Mouse (Mus musculus) heart, embryonic 14.5 days (tissue): ENCODE data around the gene Mecp2. TPM values are rescaled to one million over a fixed set of nuclear protein-coding genes. Genes with fewer than 3 reads are reported as not detected.

Experiments
- ATAC-seq: fragments of 200-750 bp; cut with Nextera tagmentation; 2 replicates; pipeline ENCODE4 v1.8.0; 2017; ENCODE audit warnings: low read depth, moderate TSS enrichment; ENCODE audit not compliant: insufficient number of reproducible peaks, insufficient read depth, low FRiP score
- H3K27ac ChIP-seq, 2 experiments: fragments of 200-500 bp in 1 of 2; fragments of 300-500 bp in 1 of 2; sonication (generic) in 1 of 2; replicated peaks in 1 of 2; 2 replicates each; pipeline ENCODE4 v1.5.1; 2012 to 2014; ENCODE audit warnings: low read depth in 2 of 2, low read length in 2 of 2, control low read depth in 1 of 2, mild to moderate bottlenecking in 1 of 2, mixed read lengths in 1 of 2; ENCODE audit not compliant: control insufficient read depth in 1 of 2, insufficient read depth in 1 of 2
- H3K27me3 ChIP-seq: fragments of 300-500 bp; sonication (generic); 2 replicates; pipeline ENCODE4 v1.6.1; 2014; ENCODE audit warnings: mild to moderate bottlenecking, low read length, control low read depth; ENCODE audit not compliant: control insufficient read depth, insufficient read depth
- H3K36me3 ChIP-seq: fragments of 300-500 bp; sonication (generic); 2 replicates; pipeline ENCODE4 v1.6.1; 2014; ENCODE audit warnings: mild to moderate bottlenecking, control low read depth, low read length, mixed read lengths; ENCODE audit not compliant: control insufficient read depth, insufficient read depth
- H3K4me1 ChIP-seq, 2 experiments: fragments of 200-500 bp in 1 of 2; fragments of 300-500 bp in 1 of 2; sonication (generic) in 1 of 2; 2 replicates each; pipeline ENCODE4 v1.6.1; 2012 to 2014; ENCODE audit warnings: low read length in 2 of 2, control low read depth in 1 of 2, mixed read lengths in 1 of 2; ENCODE audit not compliant: control insufficient read depth in 2 of 2, insufficient read depth in 2 of 2
- H3K4me2 ChIP-seq: fragments of 300-500 bp; sonication (generic); 2 replicates; pipeline ENCODE4 v1.6.1; 2014; ENCODE audit warnings: mild to moderate bottlenecking, low read length
- H3K4me3 ChIP-seq, 2 experiments: fragments of 200-500 bp in 1 of 2; fragments of 300-500 bp in 1 of 2; sonication (generic) in 1 of 2; 2 replicates each; pipeline ENCODE4 v1.5.1; 2012 to 2014; ENCODE audit warnings: low read length in 2 of 2, mild to moderate bottlenecking in 2 of 2, control low read depth in 1 of 2, low read depth in 1 of 2, moderate library complexity in 1 of 2; ENCODE audit not compliant: control insufficient read depth in 1 of 2, insufficient read depth in 1 of 2
- H3K9ac ChIP-seq: fragments of 300-500 bp; sonication (generic); 2 replicates; pipeline ENCODE4 v1.6.1; 2014; ENCODE audit warnings: mild to moderate bottlenecking, low read length
- H3K9me3 ChIP-seq: fragments of 300-500 bp; sonication (generic); 2 replicates; pipeline ENCODE4 v1.6.1; 2016; ENCODE audit warnings: low read length, control low read depth; ENCODE audit not compliant: control insufficient read depth
- WGBS: fragments of 180-500 bp; shearing (Covaris S2); extraction: QIAGEN DNeasy Blood & Tissue Kit; methylation state at CpG from one replicate; pipeline ENCODE4 v1.1.7; 2014; 5-methylcytosine and 5-hydroxymethylcytosine counted together
- polyA plus RNA-seq: library from polyadenylated mRNA; unstranded; fragments of >200 nt; fragmentation: Nextera tagmentation; extraction: Ambion mirVana; gene quantifications from 2 replicates; pipeline ENCODE4 v1.2.1, GENCODE M21; 2014

Gene Mecp2
- polyA plus RNA-seq, 1 experiment from 2014 or later = 10.9 TPM

DNA sequence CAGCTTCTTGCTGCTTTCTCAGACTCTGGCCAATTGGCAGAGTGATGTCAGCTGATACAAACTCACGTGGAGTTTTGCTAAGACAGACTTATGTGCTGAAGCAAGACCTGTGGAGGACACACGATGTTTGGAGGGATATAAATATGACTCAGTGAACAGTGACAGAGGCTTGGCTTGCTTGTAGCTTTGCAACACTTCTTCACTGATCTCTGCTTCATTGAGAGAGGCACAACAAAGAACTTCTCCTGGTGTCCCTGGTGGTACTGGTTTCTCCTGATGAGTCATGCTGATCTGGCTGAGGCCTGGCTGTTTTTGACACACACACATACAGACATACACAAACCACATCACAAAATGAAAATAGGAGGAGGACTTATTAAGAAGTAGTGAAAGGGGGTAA lies 29.2 kb downstream of the Mecp2 start:
- Histone ChIP-seq H3K36me3 (no peaks in the 10 kb centered on the region), H3K4me3 (no peak overlapping the region), H3K9ac (no peak overlapping the region), H3K27ac (no peak overlapping the region), H3K9me3 (no peaks in the 10 kb centered on the region), H3K4me1 (peaks cover 0 to 9% of the 10 kb centered on the region in 2 experiments; a peak in 3 of 4 replicates), H3K27me3 (no peaks in the 10 kb centered on the region), H3K4me2 (no peak overlapping the region)
- no peak for ATAC-seq
- WGBS = 43% methylated on average over 2 of the region's 2 CpGs

- peak overlapping the region; percentile 34; the same call in 1 of the 2 replicates for H3K9ac ChIP-seq
- H3K4me3 ChIP-seq = no peak overlapping the region
- H3K9me3 ChIP-seq = no peaks in the 10 kb centered on the region
- WGBS = 18% methylated on average over 4 of the region's 4 CpGs
- H3K4me1 ChIP-seq = peaks cover 0 to 4% of the 10 kb centered on the region in 2 experiments; a peak in 2 of 4 replicates
- no peaks in the 10 kb centered on the region for H3K27me3 ChIP-seq
- no peaks in the 10 kb centered on the region for H3K36me3 ChIP-seq
- peak; percentile 68; the same call in 1 of the 2 replicates for ATAC-seq
- H3K27ac ChIP-seq = peak overlapping the region; percentile 93 to 97
- H3K4me2 ChIP-seq = peak overlapping the region; percentile 34
Measured at GRCm38 (mm10) chrX:74103457-74104188, 31.5 kb downstream of the Mecp2 start.

DNA sequence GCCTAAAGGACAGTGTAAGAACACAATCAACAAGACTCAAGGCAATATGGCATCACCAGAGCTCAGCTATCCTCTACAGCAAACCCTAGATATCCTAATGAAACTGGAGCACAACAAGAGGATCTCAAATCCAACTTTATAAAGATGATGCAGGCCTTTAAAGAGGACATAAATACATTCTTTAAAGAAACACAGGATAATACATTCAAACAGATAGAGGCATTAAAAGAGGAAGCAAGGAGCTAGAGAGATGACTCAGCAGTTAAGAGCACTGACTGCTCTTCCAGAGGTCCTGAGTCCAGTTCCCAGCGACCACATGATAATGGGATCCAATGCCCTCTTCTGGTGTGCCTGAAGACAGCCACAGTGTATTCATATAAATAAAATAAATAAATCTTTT lies 40.0 kb downstream of the Mecp2 start:
- no peak for ATAC-seq
- no peak overlapping the region for H3K27ac ChIP-seq
- H3K9ac ChIP-seq = no peak overlapping the region
- WGBS = 67% methylated on average over 1 of the region's 1 CpGs
- no peaks in the 10 kb centered on the region for H3K27me3 ChIP-seq
- H3K36me3 ChIP-seq = no peaks in the 10 kb centered on the region
- no peak overlapping the region for H3K4me2 ChIP-seq
- no peaks in the 10 kb centered on the region for H3K4me1 ChIP-seq
- H3K9me3 ChIP-seq = no peaks in the 10 kb centered on the region
- no peak overlapping the region for H3K4me3 ChIP-seq

GRCm38 (mm10) chrX:74085601-74086038 lies 49.5 kb downstream of the Mecp2 start:
- Histone ChIP-seq H3K4me3 (peak overlapping the region; percentile 53 to 98), H3K9ac (peak overlapping the region; percentile 86), H3K36me3 (no peaks in the 10 kb centered on the region), H3K27me3 (no peaks in the 10 kb centered on the region), H3K4me2 (peak overlapping the region; percentile 46), H3K27ac (peak overlapping the region; percentile 94 to 99; a peak in 3 of 4 replicates), H3K9me3 (no peaks in the 10 kb centered on the region), H3K4me1 (peaks cover 2 to 8% of the 10 kb centered on the region in 2 experiments; a peak in 2 of 4 replicates)
- ATAC-seq = peak; percentile 99
- 13% methylated on average over 26 of the region's 27 CpGs for WGBS

DNA sequence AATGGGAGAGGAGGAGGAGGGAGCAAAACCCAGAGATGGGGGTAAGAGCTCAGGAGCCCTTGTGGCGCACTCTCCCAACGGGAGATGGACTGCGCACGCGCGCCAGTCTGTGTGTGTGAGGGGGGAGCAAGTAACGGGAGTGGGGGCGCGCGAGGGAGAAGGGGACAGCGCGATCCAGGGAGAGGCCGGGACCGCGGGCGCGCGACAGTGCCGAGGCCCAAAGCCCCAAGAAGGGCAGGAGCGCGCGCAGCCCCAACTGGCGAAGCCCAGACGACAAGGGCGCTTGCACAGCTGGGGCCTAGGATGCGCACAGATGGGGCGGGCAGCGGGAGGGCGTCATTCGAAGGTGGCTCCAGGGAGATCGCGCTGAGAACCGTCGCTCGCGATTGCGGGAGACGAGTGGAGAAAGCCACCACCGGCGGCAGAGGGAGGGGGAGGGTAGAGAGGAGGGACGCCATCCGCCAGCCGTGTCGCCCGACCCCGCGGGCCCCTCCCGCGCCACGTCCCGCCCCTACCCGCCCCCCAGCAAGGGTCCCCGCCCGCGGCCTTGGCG lies 50.1 kb downstream of the Mecp2 start:
- H3K36me3 ChIP-seq = no peaks in the 10 kb centered on the region
- H3K9me3 ChIP-seq = no peaks in the 10 kb centered on the region
- no peaks in the 10 kb centered on the region for H3K27me3 ChIP-seq
- WGBS = 15% methylated on average over 38 of the region's 56 CpGs
- H3K27ac ChIP-seq = peak overlapping the region; percentile 94 to 99
- peak; percentile 73 for ATAC-seq
- peak overlapping the region; percentile 63 for H3K4me2 ChIP-seq
- peaks cover 2 to 8% of the 10 kb centered on the region in 2 experiments; a peak in 2 of 4 replicates for H3K4me1 ChIP-seq
- H3K4me3 ChIP-seq = peak overlapping the region; percentile 53 to 98
- peak overlapping the region; percentile 86 for H3K9ac ChIP-seq

DNA sequence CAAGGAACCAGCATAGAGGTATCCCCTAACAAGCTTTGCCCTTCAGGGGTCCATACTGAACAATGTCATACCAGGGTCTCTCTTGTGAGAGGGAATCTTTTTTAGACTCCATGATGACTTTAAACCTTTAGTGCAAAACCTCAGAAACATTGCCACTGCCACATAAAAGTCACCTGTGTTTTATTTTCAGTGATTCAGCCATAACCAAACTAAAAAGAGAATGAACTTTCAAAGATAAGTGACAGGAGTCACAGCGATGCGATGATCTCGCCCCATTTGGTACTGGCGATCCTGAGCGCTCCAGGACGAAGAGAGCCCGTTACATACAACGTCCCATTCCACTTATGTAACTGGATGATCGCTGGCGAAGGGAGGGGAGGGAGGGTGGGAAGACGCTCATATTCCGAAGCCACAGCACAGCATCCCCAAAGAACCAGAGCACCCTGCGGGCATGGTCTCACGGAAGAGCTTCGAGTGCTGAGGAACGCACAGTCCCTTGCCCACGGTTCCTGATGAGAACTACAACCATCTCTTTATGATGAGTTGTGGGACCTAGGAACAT lies 50.8 kb downstream of the Mecp2 start:
- 21% methylated on average over 17 of the region's 17 CpGs for WGBS
- Histone ChIP-seq H3K4me3 (peak overlapping the region; percentile 53 to 98), H3K9ac (peak overlapping the region; percentile 86), H3K36me3 (peaks cover 2% of the 10 kb centered on the region; the same call in 1 of the 2 replicates), H3K9me3 (no peaks in the 10 kb centered on the region), H3K27me3 (no peaks in the 10 kb centered on the region), H3K27ac (peak overlapping the region; percentile 94 to 99), H3K4me1 (peaks cover 2 to 8% of the 10 kb centered on the region in 2 experiments; a peak in 2 of 4 replicates), H3K4me2 (peak overlapping the region; percentile 63)
- ATAC-seq = no peak

GRCm38 (mm10) chrX:74070794-74071193 lies 64.4 kb downstream of the Mecp2 start:
- Histone ChIP-seq H3K27me3 (no peaks in the 10 kb centered on the region), H3K4me1 (no peaks in the 10 kb centered on the region), H3K9me3 (no peaks in the 10 kb centered on the region), H3K4me3 (no peak overlapping the region), H3K4me2 (no peak overlapping the region), H3K27ac (peak overlapping the region in 1 of 2 experiments; percentile 11; a peak in 1 of 4 replicates), H3K36me3 (0 out of 2 replicates have a peak, but pooled peaks cover 6% of the 10 kb centered on the region), H3K9ac (no peak overlapping the region)
- ATAC-seq = no peak
